Mouse (Mus musculus): ENCODE measurements around the gene Cdhr3. TPM values are rescaled to one million over a fixed set of nuclear protein-coding genes. Genes with fewer than 3 reads are reported as not detected.

Gene Cdhr3
- polyA plus RNA-seq, 1 experiment from 2014 or later, result not detected

DNA sequence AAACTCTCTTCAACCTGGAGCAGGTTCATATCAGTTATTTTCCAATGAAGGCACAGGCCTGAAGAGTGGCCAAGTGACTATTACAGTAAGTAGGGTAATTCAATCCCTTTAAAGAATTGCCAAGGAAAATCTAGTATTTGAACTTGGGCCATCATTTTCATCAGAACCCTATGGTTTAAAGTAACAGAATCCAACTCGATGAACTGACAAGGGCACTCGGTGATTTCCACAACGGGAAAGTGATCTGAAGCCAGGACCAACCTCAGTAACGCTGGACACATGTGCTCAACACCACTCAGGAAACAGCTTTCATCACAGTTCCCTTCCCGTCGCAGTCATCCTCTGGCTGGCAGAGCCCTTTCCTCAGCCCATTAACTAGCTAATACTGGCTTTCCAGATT is 68.2 kb downstream of the Cdhr3 start:
- H3K4me2 ChIP-seq (replicated peaks; ENCODE audit: low read depth, low read length), result no peak overlapping the region

DNA sequence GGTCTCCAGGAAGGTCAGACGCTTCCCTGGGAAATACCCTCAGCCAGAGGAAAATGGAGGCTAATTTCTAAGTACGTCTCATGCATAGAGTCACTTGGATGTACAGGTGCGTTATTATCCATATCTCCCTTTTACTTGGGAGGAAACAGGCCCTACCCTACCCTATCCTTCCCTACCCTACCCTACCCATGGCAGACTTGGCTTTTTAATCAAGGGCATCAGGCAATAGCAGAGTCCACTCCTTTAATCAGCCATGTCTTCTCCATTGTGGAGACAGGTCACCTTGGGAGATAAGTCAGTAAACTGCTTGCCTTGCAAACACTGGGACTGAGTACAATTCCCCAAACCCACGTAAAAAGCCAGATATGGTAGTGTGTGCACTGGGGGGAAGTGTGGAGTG is 70.9 kb downstream of the Cdhr3 start:
- no peak for ATAC-seq (ENCODE audit: low FRiP score, low TSS enrichment)
- H3K27ac ChIP-seq (ENCODE audit: low read depth, low read length), result no peak overlapping the region
- 82% methylated on average over 4 of the region's 4 CpGs for WGBS
- H3K4me1 ChIP-seq (ENCODE audit: control insufficient read depth, insufficient read depth, low read length), result no peaks in the 10 kb centered on the region
- no peaks in the 10 kb centered on the region for H3K36me3 ChIP-seq (ENCODE audit: control insufficient read depth, insufficient read depth, low read length)
- no peak overlapping the region for H3K4me3 ChIP-seq (ENCODE audit: low read length)
- H3K27me3 ChIP-seq (ENCODE audit: control insufficient read depth, insufficient read depth, low read length), result no peaks in the 10 kb centered on the region
- H3K9me3 ChIP-seq (ENCODE audit: control insufficient read depth, low read length), result no peaks in the 10 kb centered on the region
- H3K4me2 ChIP-seq (replicated peaks; ENCODE audit: low read depth, low read length), result no peak overlapping the region
- H3K9ac ChIP-seq (ENCODE audit: low read depth, low read length), result no peak overlapping the region

More for the DNA sequence above, 68.2 kb downstream of the Cdhr3 start:
- Histone ChIP-seq H3K4me3 (ENCODE audit: low read length) (no peak overlapping the region), H3K9ac (ENCODE audit: low read depth, low read length) (no peak overlapping the region), H3K9me3 (ENCODE audit: control insufficient read depth, low read length) (no peaks in the 10 kb centered on the region), H3K36me3 (ENCODE audit: control insufficient read depth, insufficient read depth, low read length) (no peaks in the 10 kb centered on the region), H3K4me1 (ENCODE audit: control insufficient read depth, insufficient read depth, low read length) (peaks cover 6% of the 10 kb centered on the region), H3K27me3 (ENCODE audit: control insufficient read depth, insufficient read depth, low read length) (no peaks in the 10 kb centered on the region), H3K27ac (ENCODE audit: low read depth, low read length) (no peak overlapping the region)
- 69% methylated on average over 6 of the region's 6 CpGs for WGBS
- no peak for ATAC-seq (ENCODE audit: low FRiP score, low TSS enrichment)

DNA sequence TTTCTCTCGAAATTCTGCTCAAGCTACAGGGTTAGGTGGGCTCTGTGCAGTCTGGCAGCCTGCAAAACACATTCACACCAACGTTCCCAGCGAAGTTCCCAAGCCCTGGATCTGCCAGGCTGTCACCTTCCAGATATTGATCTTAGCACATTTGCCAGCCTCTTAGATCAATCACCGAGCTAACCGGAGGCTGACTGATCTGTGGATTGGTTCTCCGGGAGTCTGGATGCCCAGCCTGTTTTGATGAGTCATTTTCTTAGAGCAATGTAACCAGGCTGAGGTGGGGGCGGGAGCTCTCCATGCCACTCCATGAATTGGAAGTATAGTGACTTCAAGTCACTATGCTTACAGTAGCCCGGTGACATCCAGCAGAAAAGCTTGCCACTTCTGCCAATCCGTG is 71.5 kb downstream of the Cdhr3 start:
- Histone ChIP-seq H3K27me3 (ENCODE audit: control insufficient read depth, insufficient read depth, low read length) (no peaks in the 10 kb centered on the region), H3K36me3 (ENCODE audit: control insufficient read depth, insufficient read depth, low read length) (no peaks in the 10 kb centered on the region), H3K4me3 (ENCODE audit: low read length) (no peak overlapping the region), H3K9ac (ENCODE audit: low read depth, low read length) (no peak overlapping the region), H3K4me2 (replicated peaks; ENCODE audit: low read depth, low read length) (no peak overlapping the region), H3K4me1 (ENCODE audit: control insufficient read depth, insufficient read depth, low read length) (no peaks in the 10 kb centered on the region), H3K27ac (ENCODE audit: low read depth, low read length) (no peak overlapping the region), H3K9me3 (ENCODE audit: control insufficient read depth, low read length) (no peaks in the 10 kb centered on the region)
- ATAC-seq (ENCODE audit: low FRiP score, low TSS enrichment), result no peak
- WGBS, result 84% methylated on average over 9 of the region's 9 CpGs

- H3K9ac ChIP-seq (ENCODE audit: low read depth, low read length), result no peak overlapping the region
- H3K4me3 ChIP-seq (ENCODE audit: low read length), result no peak overlapping the region
- H3K27me3 ChIP-seq (ENCODE audit: control insufficient read depth, insufficient read depth, low read length), result no peaks in the 10 kb centered on the region
- H3K27ac ChIP-seq (ENCODE audit: low read depth, low read length), result no peak overlapping the region
- H3K9me3 ChIP-seq (ENCODE audit: control insufficient read depth, low read length), result no peaks in the 10 kb centered on the region
- no peaks in the 10 kb centered on the region for H3K36me3 ChIP-seq (ENCODE audit: control insufficient read depth, insufficient read depth, low read length)
- no peak for ATAC-seq (ENCODE audit: low FRiP score, low TSS enrichment)
- H3K4me1 ChIP-seq (ENCODE audit: control insufficient read depth, insufficient read depth, low read length), result no peaks in the 10 kb centered on the region
- WGBS, result 87% methylated on average over 6 of the region's 6 CpGs
- H3K4me2 ChIP-seq (replicated peaks; ENCODE audit: low read depth, low read length), result no peak overlapping the region
Measured at GRCm38 (mm10) chr12:33020011-33020410, 72.7 kb downstream of the Cdhr3 start.

DNA sequence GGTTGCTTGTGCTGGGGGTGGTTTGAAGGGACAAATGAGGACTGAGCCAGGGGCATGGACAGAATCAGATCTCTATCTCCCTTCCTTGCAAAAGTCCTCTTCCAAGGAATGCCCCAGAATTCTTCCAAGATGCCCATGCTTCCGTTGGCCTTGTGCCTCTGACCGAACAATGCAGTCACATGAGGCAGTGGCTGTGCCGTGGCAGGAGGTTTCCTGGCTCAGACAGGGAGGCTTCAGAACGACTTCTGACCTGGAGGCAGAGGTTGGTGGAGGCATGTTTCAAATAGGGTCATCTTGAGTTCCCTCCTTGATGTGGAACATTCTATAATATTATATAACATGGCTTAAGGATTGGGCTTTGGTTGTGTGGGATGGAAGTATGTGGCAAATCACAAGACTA is 74.1 kb downstream of the Cdhr3 start:
- Histone ChIP-seq H3K4me2 (replicated peaks; ENCODE audit: low read depth, low read length) (no peak overlapping the region), H3K27me3 (ENCODE audit: control insufficient read depth, insufficient read depth, low read length) (no peaks in the 10 kb centered on the region), H3K36me3 (ENCODE audit: control insufficient read depth, insufficient read depth, low read length) (no peaks in the 10 kb centered on the region), H3K27ac (ENCODE audit: low read depth, low read length) (no peak overlapping the region), H3K9me3 (ENCODE audit: control insufficient read depth, low read length) (no peaks in the 10 kb centered on the region), H3K9ac (ENCODE audit: low read depth, low read length) (no peak overlapping the region), H3K4me1 (ENCODE audit: control insufficient read depth, insufficient read depth, low read length) (no peaks in the 10 kb centered on the region), H3K4me3 (ENCODE audit: low read length) (no peak overlapping the region)
- no peak for ATAC-seq (ENCODE audit: low FRiP score, low TSS enrichment)
- 74% methylated on average over 4 of the region's 4 CpGs for WGBS

DNA sequence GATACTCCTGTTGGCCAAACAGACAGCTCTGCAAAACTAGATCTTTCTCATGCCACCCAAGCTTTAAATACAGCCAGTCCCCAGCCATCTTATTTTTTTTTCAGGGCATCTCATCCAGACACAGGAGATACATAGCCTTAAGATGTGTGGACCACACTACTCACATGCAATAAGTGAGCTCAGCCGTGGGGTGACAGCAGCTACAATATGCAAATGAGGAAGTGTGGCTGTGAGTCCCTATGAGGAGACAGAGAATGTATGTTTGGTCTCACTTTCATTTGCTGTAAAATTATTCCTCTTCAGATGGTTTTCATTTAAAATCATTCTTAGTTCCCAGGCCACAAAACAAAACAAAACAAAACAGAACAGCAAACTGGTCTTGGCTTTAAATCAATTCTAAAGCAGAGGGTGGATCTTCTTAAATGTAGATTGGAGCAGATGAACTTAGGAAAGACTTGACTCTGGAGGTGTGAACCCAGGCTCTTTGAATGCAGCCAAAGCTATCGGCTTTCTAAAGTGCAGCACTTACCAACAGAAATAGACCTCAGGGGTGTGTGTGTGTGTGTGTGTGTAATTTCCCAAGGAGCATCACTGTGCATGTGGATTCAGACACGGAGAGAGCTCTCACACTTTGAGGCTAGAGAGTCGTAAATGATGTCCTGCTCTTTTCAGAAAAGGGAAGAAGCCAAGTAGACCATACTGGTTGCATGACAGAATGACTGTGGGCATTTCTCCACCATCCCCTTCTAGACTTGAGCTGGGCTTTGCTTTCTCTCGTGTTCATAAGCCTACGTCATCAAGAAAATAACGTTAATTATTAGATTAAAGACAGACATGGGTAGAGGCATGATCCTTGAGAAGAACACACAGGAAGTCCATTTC is 75.6 kb downstream of the Cdhr3 start:
- WGBS, result 51% methylated on average over 7 of the region's 7 CpGs
- no peaks in the 10 kb centered on the region for H3K36me3 ChIP-seq (ENCODE audit: control insufficient read depth, insufficient read depth, low read length)
- H3K4me1 ChIP-seq (ENCODE audit: control insufficient read depth, insufficient read depth, low read length), result no peaks in the 10 kb centered on the region
- H3K4me3 ChIP-seq (ENCODE audit: low read length), result no peak overlapping the region
- no peak overlapping the region for H3K27ac ChIP-seq (ENCODE audit: low read depth, low read length)
- H3K9me3 ChIP-seq (ENCODE audit: control insufficient read depth, low read length), result no peaks in the 10 kb centered on the region
- no peak for ATAC-seq (ENCODE audit: low FRiP score, low TSS enrichment)
- H3K27me3 ChIP-seq (ENCODE audit: control insufficient read depth, insufficient read depth, low read length), result no peaks in the 10 kb centered on the region
- H3K9ac ChIP-seq (ENCODE audit: low read depth, low read length), result no peak overlapping the region
- no peak overlapping the region for H3K4me2 ChIP-seq (replicated peaks; ENCODE audit: low read depth, low read length)

DNA sequence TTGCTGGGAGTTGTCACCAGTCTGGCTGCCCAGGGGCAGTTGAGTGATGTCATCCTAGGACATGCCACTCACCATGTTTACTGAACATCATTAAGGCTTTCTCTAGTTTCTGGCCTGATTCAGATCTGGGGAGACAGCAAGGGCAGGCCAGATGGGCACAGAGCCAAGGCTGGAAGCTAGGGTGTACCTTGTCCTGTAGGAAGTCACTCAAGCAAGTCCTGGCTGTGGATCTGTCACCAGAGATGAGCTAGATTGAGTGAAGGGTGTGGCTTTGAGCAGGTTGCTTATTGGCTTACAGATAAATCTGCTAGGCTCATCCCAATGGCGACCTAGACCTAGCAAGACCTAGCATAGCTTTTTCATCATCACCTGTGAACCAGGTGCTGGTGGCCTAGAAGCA is 77.6 kb downstream of the Cdhr3 start:
- 0 out of 2 replicates have a peak, but pooled peaks have one; percentile 35 for ATAC-seq (ENCODE audit: low FRiP score, low TSS enrichment)
- WGBS, result 89% methylated on average over 1 of the region's 1 CpGs
- Histone ChIP-seq H3K9me3 (ENCODE audit: control insufficient read depth, low read length) (no peaks in the 10 kb centered on the region), H3K4me1 (ENCODE audit: control insufficient read depth, insufficient read depth, low read length) (no peaks in the 10 kb centered on the region), H3K4me3 (ENCODE audit: low read length) (no peak overlapping the region), H3K9ac (ENCODE audit: low read depth, low read length) (no peak overlapping the region), H3K27ac (ENCODE audit: low read depth, low read length) (no peak overlapping the region), H3K36me3 (ENCODE audit: control insufficient read depth, insufficient read depth, low read length) (no peaks in the 10 kb centered on the region), H3K4me2 (replicated peaks; ENCODE audit: low read depth, low read length) (no peak overlapping the region), H3K27me3 (ENCODE audit: control insufficient read depth, insufficient read depth, low read length) (no peaks in the 10 kb centered on the region)

DNA sequence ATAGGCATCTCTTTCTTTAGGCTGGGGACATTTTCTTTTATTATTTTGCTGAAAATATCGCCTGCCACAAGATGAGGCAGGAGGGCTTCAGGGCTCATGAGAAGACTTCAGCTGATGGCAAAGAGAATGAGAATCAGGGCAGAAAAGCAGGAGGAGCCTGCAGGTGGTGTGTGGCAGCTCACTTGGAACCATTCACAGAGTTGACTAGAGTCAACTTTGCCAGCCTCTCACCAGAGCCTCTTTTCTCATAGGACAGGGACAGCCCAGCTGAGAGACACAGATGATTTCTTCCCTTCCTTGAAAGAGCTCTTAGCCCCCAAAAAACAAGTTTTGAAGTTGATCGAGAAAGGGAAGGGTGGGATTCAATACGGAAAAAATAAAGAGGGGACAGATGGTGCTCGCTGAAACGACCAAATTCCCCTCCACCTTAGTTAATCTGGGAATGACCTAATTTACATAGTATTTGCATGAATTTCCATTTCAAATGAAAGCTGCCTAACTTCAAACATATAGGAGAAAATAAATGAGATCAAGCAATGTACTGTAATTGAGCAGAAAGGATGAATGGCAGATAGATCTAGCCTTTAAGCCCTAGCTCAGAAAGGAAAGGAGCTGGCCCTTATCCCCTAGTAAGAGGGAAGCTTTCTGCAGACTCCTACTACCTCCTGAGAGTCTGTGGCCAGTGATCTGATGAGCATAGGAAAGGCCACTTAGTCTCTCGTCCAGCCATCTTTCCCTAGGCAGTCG is 78.5 kb downstream of the Cdhr3 start:
- no peak overlapping the region for H3K27ac ChIP-seq (ENCODE audit: low read depth, low read length)
- H3K9ac ChIP-seq (ENCODE audit: low read depth, low read length), result no peak overlapping the region
- H3K36me3 ChIP-seq (ENCODE audit: control insufficient read depth, insufficient read depth, low read length), result no peaks in the 10 kb centered on the region
- ATAC-seq (ENCODE audit: low FRiP score, low TSS enrichment), result no peak
- no peaks in the 10 kb centered on the region for H3K27me3 ChIP-seq (ENCODE audit: control insufficient read depth, insufficient read depth, low read length)
- H3K4me3 ChIP-seq (ENCODE audit: low read length), result no peak overlapping the region
- no peak overlapping the region for H3K4me2 ChIP-seq (replicated peaks; ENCODE audit: low read depth, low read length)
- H3K4me1 ChIP-seq (ENCODE audit: control insufficient read depth, insufficient read depth, low read length), result no peaks in the 10 kb centered on the region
- WGBS, result 75% methylated on average over 7 of the region's 7 CpGs
- H3K9me3 ChIP-seq (ENCODE audit: control insufficient read depth, low read length), result no peaks in the 10 kb centered on the region

DNA sequence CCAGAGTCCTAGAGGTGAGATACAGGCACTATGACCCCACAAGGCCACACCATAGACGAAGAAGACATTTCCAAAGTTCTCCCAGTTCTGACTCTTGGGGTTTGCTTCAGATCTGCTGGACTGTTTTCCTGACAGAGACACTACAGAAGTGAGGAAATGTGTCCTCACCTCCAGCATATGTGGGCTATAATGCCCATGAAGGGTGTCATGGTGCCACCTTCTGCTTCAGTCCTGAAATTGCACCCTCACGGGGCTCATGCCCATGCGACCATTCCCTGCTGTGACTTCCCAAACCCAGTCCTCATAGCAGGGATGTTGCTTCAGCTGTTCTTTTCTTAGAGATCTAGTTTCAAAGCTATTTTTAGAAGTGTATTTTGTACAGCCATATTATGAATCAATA is 82.6 kb downstream of the Cdhr3 start:
- no peak overlapping the region for H3K4me2 ChIP-seq (replicated peaks; ENCODE audit: low read depth, low read length)
- no peak overlapping the region for H3K27ac ChIP-seq (ENCODE audit: low read depth, low read length)
- H3K4me1 ChIP-seq (ENCODE audit: control insufficient read depth, insufficient read depth, low read length), result no peaks in the 10 kb centered on the region
- no peak overlapping the region for H3K9ac ChIP-seq (ENCODE audit: low read depth, low read length)
- 38% methylated on average over 3 of the region's 3 CpGs for WGBS
- ATAC-seq (ENCODE audit: low FRiP score, low TSS enrichment), result 0 out of 2 replicates have a peak, but pooled peaks have one; percentile 67
- no peaks in the 10 kb centered on the region for H3K9me3 ChIP-seq (ENCODE audit: control insufficient read depth, low read length)
- H3K36me3 ChIP-seq (ENCODE audit: control insufficient read depth, insufficient read depth, low read length), result no peaks in the 10 kb centered on the region
- H3K27me3 ChIP-seq (ENCODE audit: control insufficient read depth, insufficient read depth, low read length), result no peaks in the 10 kb centered on the region
- H3K4me3 ChIP-seq (ENCODE audit: low read length), result no peak overlapping the region

Data from kidney, embryonic 14.5 days (tissue).